Mouse (Mus musculus): ENCODE data around the gene Spem2. TPM values are rescaled to one million over a fixed set of nuclear protein-coding genes. Genes with fewer than 3 reads are reported as not detected.

Spem2 gene
- total and polyA plus RNA-seq, 3 experiments, result not detected

GRCm38 (mm10) chr11:69778258-69778982 lies 39.8 kb downstream of the Spem2 start:
- no peaks in the 10 kb centered on the region for H3K27me3 ChIP-seq (replicated peaks)
- peaks cover 40 to 71% of the 10 kb centered on the region in 2 experiments for H3K4me1 ChIP-seq (ENCODE audit: control insufficient read depth in 1 of 2, insufficient read depth in 2 of 2)
- no peak for DNase-seq (ENCODE audit: extremely low read depth)
- TF ChIP-seq NRF1 (IDR thresholded peaks at IDR 0.05; ENCODE audit: low read depth, low read length) (no peak), SMC3 (IDR thresholded peaks at IDR 0.05; ENCODE audit: low read depth, low read length) (no peak), RAD21 (IDR thresholded peaks at IDR 0.05; ENCODE audit: low read depth, low read length) (no peak), USF1 (IDR thresholded peaks at IDR 0.05; ENCODE audit: low read depth, low read length) (no peak), GABPA (IDR thresholded peaks at IDR 0.05; ENCODE audit: insufficient replicate concordance, low read depth, low read length) (no peak)
- H3K27ac ChIP-seq (ENCODE audit: insufficient read depth, low read depth), result no peak overlapping the region
- no peaks in the 10 kb centered on the region for H3K79me2 ChIP-seq (replicated peaks; ENCODE audit: control insufficient read depth, extremely low read depth, insufficient read depth, poor library complexity, severe bottlenecking)
- H3K9me3 ChIP-seq (replicated peaks; ENCODE audit: low read length), result no peaks in the 10 kb centered on the region
- no peak overlapping the region for H3K4me3 ChIP-seq (replicated peaks in 1 of 3; ENCODE audit: low read depth in 2 of 3, low read length in 2 of 3, poor library complexity in 1 of 3)
- peaks cover 8 to 40% of the 10 kb centered on the region in 2 experiments for H3K36me3 ChIP-seq (replicated peaks in 1 of 2; ENCODE audit: control insufficient read depth in 1 of 2, insufficient read depth in 1 of 2, low read length in 1 of 2)
- in situ Hi-C loops (cut with MboI; ENCODE audit: low pct_ligation_motif_present, low pct_unique_long_range_greater_than_20kb, low sequenced_read_pairs), result no loop called here
- H3K9ac ChIP-seq (ENCODE audit: insufficient read depth, low read depth), result no peak overlapping the region
- H3K4me2 ChIP-seq (ENCODE audit: insufficient read depth, low read depth, poor library complexity, severe bottlenecking), result no peak overlapping the region
- dilution Hi-C loops (cut with MboI; ENCODE audit: extremely low pct_ligation_motif_present, extremely low pct_unique_long_range_greater_than_20kb, low sequenced_read_pairs), result no loop called here

DNA sequence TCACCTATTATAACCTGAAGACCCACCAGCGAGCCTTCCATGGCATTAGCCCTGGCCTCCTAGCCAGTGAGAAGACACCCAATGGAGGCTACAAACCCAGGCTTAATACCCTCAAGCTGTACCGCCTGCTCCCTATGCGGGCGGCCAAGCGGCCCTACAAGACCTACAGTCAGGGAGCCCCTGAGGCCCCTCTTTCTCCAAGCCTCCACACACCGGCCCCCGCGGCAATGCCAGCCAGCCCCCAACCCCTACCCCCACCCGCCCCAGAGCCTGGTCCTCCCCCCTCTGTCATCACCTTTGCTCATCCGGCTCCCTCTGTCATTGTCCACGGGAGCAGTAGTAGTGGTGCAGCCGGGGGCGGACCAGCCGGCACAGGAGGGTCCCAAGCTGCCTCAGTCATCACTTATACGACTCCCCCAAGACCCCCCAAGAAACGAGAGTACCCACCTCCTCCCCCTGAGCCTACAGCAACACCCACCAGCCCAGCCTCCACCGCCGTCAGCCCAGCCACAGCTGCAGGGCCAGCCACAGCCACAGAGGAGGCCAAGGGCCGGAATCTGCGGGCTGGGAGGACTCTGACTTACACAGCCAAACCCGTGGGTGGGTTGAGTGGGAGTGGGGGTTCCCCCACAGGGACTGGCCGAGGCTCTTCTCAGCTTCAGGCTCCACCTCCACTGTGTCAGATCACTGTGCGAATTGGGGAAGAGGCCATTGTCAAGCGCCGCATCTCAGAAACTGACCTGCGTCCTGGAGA lies 40.6 kb downstream of the Spem2 start:
- dilution Hi-C loops (cut with MboI; ENCODE audit: extremely low pct_ligation_motif_present, extremely low pct_unique_long_range_greater_than_20kb, low sequenced_read_pairs), result no loop called here
- Histone ChIP-seq H3K27me3 (replicated peaks) (no peaks in the 10 kb centered on the region), H3K4me3 (replicated peaks in 1 of 3; ENCODE audit: low read depth in 2 of 3, low read length in 2 of 3, poor library complexity in 1 of 3) (no peak overlapping the region), H3K27ac (ENCODE audit: insufficient read depth, low read depth) (no peak overlapping the region), H3K4me2 (ENCODE audit: insufficient read depth, low read depth, poor library complexity, severe bottlenecking) (no peak overlapping the region), H3K9ac (ENCODE audit: insufficient read depth, low read depth) (no peak overlapping the region), H3K36me3 (replicated peaks in 1 of 2; ENCODE audit: control insufficient read depth in 1 of 2, insufficient read depth in 1 of 2, low read length in 1 of 2) (peaks cover 8 to 38% of the 10 kb centered on the region in 2 experiments), H3K79me2 (replicated peaks; ENCODE audit: control insufficient read depth, extremely low read depth, insufficient read depth, poor library complexity, severe bottlenecking) (no peaks in the 10 kb centered on the region), H3K4me1 (ENCODE audit: control insufficient read depth in 1 of 2, insufficient read depth in 2 of 2) (peaks cover 40 to 71% of the 10 kb centered on the region in 2 experiments), H3K9me3 (replicated peaks; ENCODE audit: low read length) (no peaks in the 10 kb centered on the region)
- DNase-seq (ENCODE audit: extremely low read depth), result no peak
- in situ Hi-C loops (cut with MboI; ENCODE audit: low pct_ligation_motif_present, low pct_unique_long_range_greater_than_20kb, low sequenced_read_pairs), result no loop called here
- no peak for TF ChIP-seq MYC (IDR thresholded peaks at IDR 0.05; ENCODE audit: low read depth, low read length)
- no peak for TF ChIP-seq EP300 (IDR thresholded peaks at IDR 0.05; ENCODE audit: low read length)
- no peak for TF ChIP-seq IRF4 (IDR thresholded peaks at IDR 0.05; ENCODE audit: low read depth, low read length)
- TF ChIP-seq TBP (conservative IDR thresholded peaks at IDR 0.05; ENCODE audit: low read depth, low read length), result no peak
- no peak for TF ChIP-seq HCFC1 (IDR thresholded peaks at IDR 0.05; ENCODE audit: low read depth, low read length)
- TF ChIP-seq UBTF (IDR thresholded peaks at IDR 0.05; ENCODE audit: low read depth, low read length), result no peak
- no peak for TF ChIP-seq SMC3 (IDR thresholded peaks at IDR 0.05; ENCODE audit: low read depth, low read length)
- TF ChIP-seq ZNF384 (IDR thresholded peaks at IDR 0.05; ENCODE audit: low read depth, low read length), result no peak
- TF ChIP-seq MAX (IDR thresholded peaks at IDR 0.05; ENCODE audit: low read length), result no peak
- TF ChIP-seq TCF12 (IDR thresholded peaks at IDR 0.05; ENCODE audit: low read depth, low read length), result no peak
- TF ChIP-seq POLR2A (IDR thresholded peaks at IDR 0.05; ENCODE audit: low read depth, low read length), result no peak
- TF ChIP-seq CHD1 (IDR thresholded peaks at IDR 0.05; ENCODE audit: low read depth, low read length), result no peak
- no peak for TF ChIP-seq NELFE (IDR thresholded peaks at IDR 0.05; ENCODE audit: low read depth, low read length)
- no peak for TF ChIP-seq JUND (conservative IDR thresholded peaks at IDR 0.05; ENCODE audit: low read depth, low read length)
- no peak for TF ChIP-seq MEF2A (IDR thresholded peaks at IDR 0.05; ENCODE audit: borderline replicate concordance, low read depth, low read length)
- TF ChIP-seq NRF1 (IDR thresholded peaks at IDR 0.05; ENCODE audit: low read depth, low read length), result no peak
- TF ChIP-seq ETS1 (conservative IDR thresholded peaks at IDR 0.05; ENCODE audit: low read depth, low read length), result no peak

Data from CH12.LX (cell line).